Mouse (Mus musculus) liver, postnatal 0 days (tissue): Measurements from ENCODE around the gene Lemd1. TPM values are rescaled to one million over a fixed set of nuclear protein-coding genes. Genes with fewer than 3 reads are reported as not detected.
A peak's percentile ranks its signal among the peaks of the same experiment; 100 is the strongest.

ENCODE experiments used
- ATAC-seq: fragments of 200-750 bp; cut with Nextera tagmentation; 2 replicates; pipeline ENCODE4 v1.8.0; 2017; ENCODE audit warnings: mild to moderate bottlenecking, moderate library complexity
- DNase-seq: peaks from one replicate; pipeline ENCODE4 v3.0.0-alpha.2; 2016
- H3K27ac ChIP-seq: fragments of 300-500 bp; sonication (generic); 2 replicates; pipeline ENCODE4 v1.5.1; 2014; ENCODE audit warnings: antibody characterized with exemption, moderate library complexity, mild to moderate bottlenecking, low read depth
- H3K27me3 ChIP-seq: fragments of 300-500 bp; sonication (generic); 2 replicates; pipeline ENCODE4 v1.6.1; 2014; ENCODE audit warnings: low read length, control low read depth, mixed read lengths; ENCODE audit not compliant: insufficient read depth
- H3K36me3 ChIP-seq: fragments of 300-500 bp; sonication (generic); replicated peaks from 2 replicates; pipeline ENCODE4 v1.6.1; 2014; ENCODE audit warnings: mild to moderate bottlenecking, control low read depth, low read length, moderate library complexity, mixed read lengths; ENCODE audit not compliant: insufficient read depth
- H3K4me1 ChIP-seq: fragments of 300-500 bp; sonication (generic); 2 replicates; pipeline ENCODE4 v1.6.1; 2014; ENCODE audit warnings: antibody characterized with exemption, mild to moderate bottlenecking, control low read depth; ENCODE audit not compliant: insufficient read depth
- H3K4me2 ChIP-seq: fragments of 300-500 bp; sonication (generic); 2 replicates; pipeline ENCODE4 v1.6.1; 2014; ENCODE audit warnings: low read depth, mild to moderate bottlenecking, low read length, moderate library complexity, mixed read lengths
- H3K4me3 ChIP-seq: fragments of 300-500 bp; sonication (generic); 2 replicates; pipeline ENCODE4 v1.5.1; 2014; ENCODE audit warnings: low read depth, low read length
- H3K9ac ChIP-seq: fragments of 300-500 bp; sonication (generic); replicated peaks from 2 replicates; pipeline ENCODE4 v1.6.1; 2014; ENCODE audit warnings: mild to moderate bottlenecking, moderate library complexity
- H3K9me3 ChIP-seq: fragments of 300-500 bp; sonication (generic); 2 replicates; pipeline ENCODE4 v1.6.1; 2016; ENCODE audit warnings: mild to moderate bottlenecking, control low read depth, low read length, mixed read lengths
- CTCF ChIP-seq: sonication (generic); IDR thresholded peaks from 2 replicates; pipeline ENCODE4 v1.5.1; 2016; ENCODE audit warnings: antibody characterized with exemption, low read depth
- EP300 ChIP-seq: IDR thresholded peaks from 2 replicates; pipeline ENCODE4 v1.6.1; 2016; ENCODE audit warnings: antibody characterized with exemption, low read depth, mild to moderate bottlenecking
- WGBS: fragments of 180-500 bp; shearing (Covaris S2); extraction: QIAGEN DNeasy Blood & Tissue Kit; methylation state at CpG from one replicate; pipeline ENCODE4 v1.1.7; 2014; ENCODE audit not compliant: insufficient replicate concordance; 5-methylcytosine and 5-hydroxymethylcytosine counted together
- polyA plus RNA-seq: library from polyadenylated mRNA; unstranded; fragments of >200 nt; fragmentation: Nextera tagmentation; extraction: Ambion mirVana; gene quantifications from 2 replicates; pipeline ENCODE4 v1.2.1, GENCODE M21; 2015

Lemd1 gene
- polyA plus RNA-seq, 1 experiment from 2014 or later: not detected

DNA sequence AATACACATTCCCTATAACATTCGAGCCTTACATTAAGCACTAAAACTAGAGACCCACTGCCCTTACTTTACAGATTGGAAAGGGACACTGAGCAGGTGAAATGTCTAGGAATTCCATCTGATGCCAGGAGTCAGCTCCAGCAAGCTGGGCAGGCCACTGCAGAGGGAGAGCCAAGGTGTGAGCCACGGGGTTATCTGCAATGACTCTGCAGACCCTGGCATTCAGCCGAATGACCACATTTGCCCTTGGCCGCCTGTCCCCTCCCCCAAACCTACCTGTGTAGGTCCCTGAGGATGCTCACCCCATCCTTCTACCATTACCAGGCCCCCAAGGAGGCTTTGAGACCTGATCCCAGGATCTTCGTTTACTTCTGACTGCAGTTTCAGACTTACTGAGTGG lies 108.5 kb downstream of the Lemd1 start:
- H3K4me2 ChIP-seq: no peak overlapping the region
- ATAC-seq (no peak), DNase-seq (no peak)
- no peak overlapping the region for H3K4me3 ChIP-seq
- H3K27ac ChIP-seq: no peak overlapping the region
- H3K27me3 ChIP-seq: peaks cover 43% of the 10 kb centered on the region
- H3K9ac ChIP-seq: no peak overlapping the region
- H3K4me1 ChIP-seq: peaks cover 5% of the 10 kb centered on the region
- no peaks in the 10 kb centered on the region for H3K36me3 ChIP-seq
- H3K9me3 ChIP-seq: no peaks in the 10 kb centered on the region
- WGBS: 72% methylated on average over 5 of the region's 5 CpGs
- TF ChIP-seq EP300 (no peak), CTCF (no peak)

- no peak overlapping the region for H3K4me2 ChIP-seq
- TF ChIP-seq CTCF (no peak), EP300 (no peak)
- peaks cover 38% of the 10 kb centered on the region for H3K27me3 ChIP-seq
- H3K4me1 ChIP-seq: peaks cover 5% of the 10 kb centered on the region
- no peaks in the 10 kb centered on the region for H3K9me3 ChIP-seq
- H3K9ac ChIP-seq: no peak overlapping the region
- no peak overlapping the region for H3K27ac ChIP-seq
- no peak for ATAC-seq
- no peak for DNase-seq
- 90% methylated on average over 5 of the region's 5 CpGs for WGBS
- no peaks in the 10 kb centered on the region for H3K36me3 ChIP-seq
- H3K4me3 ChIP-seq: no peak overlapping the region
These were observed 110.0 kb downstream of the Lemd1 start for GRCm38 (mm10) chr1:132301242-132301641.

- TF ChIP-seq EP300: no peak
- no peak for TF ChIP-seq CTCF
- ATAC-seq (no peak), DNase-seq (no peak)
- peaks cover 5% of the 10 kb centered on the region for H3K4me1 ChIP-seq
- no peak overlapping the region for H3K9ac ChIP-seq
- H3K4me2 ChIP-seq: no peak overlapping the region
- no peak overlapping the region for H3K4me3 ChIP-seq
- WGBS: 84% methylated on average over 9 of the region's 9 CpGs
- no peak overlapping the region for H3K27ac ChIP-seq
- peaks cover 32% of the 10 kb centered on the region for H3K27me3 ChIP-seq
- no peaks in the 10 kb centered on the region for H3K36me3 ChIP-seq
- no peaks in the 10 kb centered on the region for H3K9me3 ChIP-seq
These were observed 111.2 kb downstream of the Lemd1 start for GRCm38 (mm10) chr1:132302341-132302866.

GRCm38 (mm10) chr1:132304618-132305214 lies 113.5 kb downstream of the Lemd1 start:
- H3K27me3 ChIP-seq: peaks cover 11% of the 10 kb centered on the region
- ATAC-seq (no peak), DNase-seq (no peak)
- no peak overlapping the region for H3K9ac ChIP-seq
- H3K9me3 ChIP-seq: no peaks in the 10 kb centered on the region
- H3K4me3 ChIP-seq: no peak overlapping the region
- no peaks in the 10 kb centered on the region for H3K4me1 ChIP-seq
- 47% methylated on average over 9 of the region's 9 CpGs for WGBS
- TF ChIP-seq CTCF (no peak), EP300 (no peak)
- H3K27ac ChIP-seq: no peak overlapping the region
- no peak overlapping the region for H3K4me2 ChIP-seq
- H3K36me3 ChIP-seq: no peaks in the 10 kb centered on the region

GRCm38 (mm10) chr1:132306160-132306559 lies 114.9 kb downstream of the Lemd1 start:
- 26% methylated on average over 4 of the region's 4 CpGs for WGBS
- H3K4me1 ChIP-seq: no peaks in the 10 kb centered on the region; the same call in 1 of the 2 replicates
- DNase-seq (peak; percentile 65), ATAC-seq (no peak)
- TF ChIP-seq CTCF (peak; percentile 83), EP300 (no peak)
- H3K9ac ChIP-seq: no peak overlapping the region
- no peaks in the 10 kb centered on the region for H3K36me3 ChIP-seq
- no peak overlapping the region for H3K27ac ChIP-seq
- H3K27me3 ChIP-seq: peaks cover 5% of the 10 kb centered on the region
- H3K4me2 ChIP-seq: no peak overlapping the region
- no peaks in the 10 kb centered on the region for H3K9me3 ChIP-seq
- H3K4me3 ChIP-seq: no peak overlapping the region

DNA sequence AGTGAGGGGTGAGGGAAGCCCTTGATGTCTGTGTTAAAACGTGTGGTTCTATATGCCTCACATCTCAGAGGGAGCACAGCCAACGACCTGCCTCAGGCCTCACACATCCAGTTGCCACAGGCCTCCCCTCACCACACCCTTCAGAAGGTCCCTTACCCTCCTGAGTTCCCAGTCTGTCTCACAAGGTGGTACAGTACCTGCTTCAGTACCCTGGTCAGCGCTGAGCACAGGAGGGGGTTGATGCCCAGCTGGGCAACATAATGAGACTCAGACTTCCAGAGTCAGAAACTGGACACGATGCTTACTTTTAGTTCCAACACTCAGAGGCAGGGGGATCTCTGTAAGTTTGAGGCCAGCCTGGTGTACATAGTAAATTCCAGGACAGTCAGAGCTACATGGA lies 115.6 kb downstream of the Lemd1 start:
- TF ChIP-seq CTCF (no peak), EP300 (no peak)
- Histone ChIP-seq H3K4me2 (no peak overlapping the region), H3K4me1 (peaks cover 4% of the 10 kb centered on the region), H3K27ac (no peak overlapping the region), H3K9me3 (no peaks in the 10 kb centered on the region), H3K4me3 (no peak overlapping the region), H3K36me3 (no peaks in the 10 kb centered on the region), H3K9ac (no peak overlapping the region), H3K27me3 (peaks cover 3% of the 10 kb centered on the region; the same call in 1 of the 2 replicates)
- 22% methylated on average over 4 of the region's 4 CpGs for WGBS
- DNase-seq: no peak
- no peak for ATAC-seq
